Mouse (Mus musculus): ENCODE results near the gene 4931440F15Rik. TPM values are rescaled to one million over a fixed set of nuclear protein-coding genes. Genes with fewer than 3 reads are reported as not detected.
"Not testable (repeated sequence)": the region's sequence is repeated elsewhere in the genome, so short reads cannot be mapped to it uniquely, and the experiment has no call there.

The 4931440F15Rik gene
- polyA plus RNA-seq (2015; fragmentation: Nextera tagmentation; extraction: Ambion mirVana) = 0.08 and 0.15 TPM in 2 replicates

GRCm38 (mm10) chr11:29825271-29825718 lies at the start of gene 4931440F15Rik:
4931440F15Rik (minus strand) TSS chr11:29825668.
- ATAC-seq (ENCODE audit: low read depth) = 0 out of 2 replicates have a peak, but pooled peaks have one; percentile 16
- H3K36me3 ChIP-seq (ENCODE audit: control insufficient read depth, insufficient read depth, low read length); H3K27me3 ChIP-seq (ENCODE audit: control insufficient read depth, insufficient read depth, low read depth, low read length); H3K27ac ChIP-seq (ENCODE audit: low read length); H3K9ac ChIP-seq (ENCODE audit: low read length); H3K4me1 ChIP-seq (replicated peaks; ENCODE audit: control insufficient read depth, insufficient read depth, low read length); H3K9me3 ChIP-seq (ENCODE audit: control insufficient read depth, low read length): not testable (repeated sequence)
- Histone ChIP-seq H3K4me2 (ENCODE audit: low read depth, low read length) (peak within 1 kb of the TSS; percentile 54), H3K4me3 (ENCODE audit: low read length) (peak within 1 kb of the TSS; percentile 25)
- WGBS = 22% methylated on average over 21 of the region's 21 CpGs

GRCm38 (mm10) chr11:29874781-29875180 lies 49.3 kb upstream of the 4931440F15Rik start:
- not testable (repeated sequence) for H3K4me1 ChIP-seq (replicated peaks; ENCODE audit: control insufficient read depth, insufficient read depth, low read length); H3K9ac ChIP-seq (ENCODE audit: low read length); H3K36me3 ChIP-seq (ENCODE audit: control insufficient read depth, insufficient read depth, low read length); ATAC-seq (ENCODE audit: low read depth); H3K9me3 ChIP-seq (ENCODE audit: control insufficient read depth, low read length); H3K27me3 ChIP-seq (ENCODE audit: control insufficient read depth, insufficient read depth, low read depth, low read length); H3K4me3 ChIP-seq (ENCODE audit: low read length); H3K4me2 ChIP-seq (ENCODE audit: low read depth, low read length); H3K27ac ChIP-seq (ENCODE audit: low read length)
- 90% methylated on average over 1 of the region's 1 CpGs for WGBS

- ATAC-seq (ENCODE audit: low read depth) = no peak
- Histone ChIP-seq H3K9ac (ENCODE audit: low read length) (no peak overlapping the region), H3K27ac (ENCODE audit: low read length) (no peak overlapping the region), H3K4me1 (replicated peaks; ENCODE audit: control insufficient read depth, insufficient read depth, low read length) (no peaks in the 10 kb centered on the region), H3K36me3 (ENCODE audit: control insufficient read depth, insufficient read depth, low read length) (no peaks in the 10 kb centered on the region), H3K4me2 (ENCODE audit: low read depth, low read length) (no peak overlapping the region), H3K9me3 (ENCODE audit: control insufficient read depth, low read length) (no peaks in the 10 kb centered on the region), H3K27me3 (ENCODE audit: control insufficient read depth, insufficient read depth, low read depth, low read length) (no peaks in the 10 kb centered on the region), H3K4me3 (ENCODE audit: low read length) (no peak overlapping the region)
- 89% methylated on average over 2 of the region's 2 CpGs for WGBS
These were observed 44.7 kb upstream of the 4931440F15Rik start for GRCm38 (mm10) chr11:29870174-29870573.

- no peak for ATAC-seq (ENCODE audit: low read depth)
- Histone ChIP-seq H3K27me3 (ENCODE audit: control insufficient read depth, insufficient read depth, low read depth, low read length) (no peaks in the 10 kb centered on the region), H3K27ac (ENCODE audit: low read length) (no peak overlapping the region), H3K9me3 (ENCODE audit: control insufficient read depth, low read length) (no peaks in the 10 kb centered on the region), H3K4me2 (ENCODE audit: low read depth, low read length) (no peak overlapping the region), H3K4me1 (replicated peaks; ENCODE audit: control insufficient read depth, insufficient read depth, low read length) (no peaks in the 10 kb centered on the region), H3K36me3 (ENCODE audit: control insufficient read depth, insufficient read depth, low read length) (no peaks in the 10 kb centered on the region), H3K9ac (ENCODE audit: low read length) (no peak overlapping the region), H3K4me3 (ENCODE audit: low read length) (no peak overlapping the region)
These were observed 38.8 kb upstream of the 4931440F15Rik start for GRCm38 (mm10) chr11:29864269-29864668.

GRCm38 (mm10) chr11:29861750-29862397 lies 36.4 kb upstream of the 4931440F15Rik start:
- ATAC-seq (ENCODE audit: low read depth) = no peak
- Histone ChIP-seq H3K27me3 (ENCODE audit: control insufficient read depth, insufficient read depth, low read depth, low read length) (no peaks in the 10 kb centered on the region), H3K9me3 (ENCODE audit: control insufficient read depth, low read length) (no peaks in the 10 kb centered on the region), H3K9ac (ENCODE audit: low read length) (no peak overlapping the region), H3K4me1 (replicated peaks; ENCODE audit: control insufficient read depth, insufficient read depth, low read length) (no peaks in the 10 kb centered on the region), H3K4me2 (ENCODE audit: low read depth, low read length) (no peak overlapping the region), H3K4me3 (ENCODE audit: low read length) (no peak overlapping the region), H3K27ac (ENCODE audit: low read length) (no peak overlapping the region), H3K36me3 (ENCODE audit: control insufficient read depth, insufficient read depth, low read length) (no peaks in the 10 kb centered on the region)
- WGBS = 55% methylated on average over 2 of the region's 2 CpGs

- no peak overlapping the region for H3K9ac ChIP-seq (ENCODE audit: low read length)
- H3K4me3 ChIP-seq (ENCODE audit: low read length) = no peak overlapping the region
- no peaks in the 10 kb centered on the region for H3K27me3 ChIP-seq (ENCODE audit: control insufficient read depth, insufficient read depth, low read depth, low read length)
- WGBS = 84% methylated on average over 2 of the region's 2 CpGs
- no peaks in the 10 kb centered on the region for H3K36me3 ChIP-seq (ENCODE audit: control insufficient read depth, insufficient read depth, low read length)
- no peak overlapping the region for H3K4me2 ChIP-seq (ENCODE audit: low read depth, low read length)
- no peaks in the 10 kb centered on the region for H3K9me3 ChIP-seq (ENCODE audit: control insufficient read depth, low read length)
- ATAC-seq (ENCODE audit: low read depth) = no peak
- no peak overlapping the region for H3K27ac ChIP-seq (ENCODE audit: low read length)
- H3K4me1 ChIP-seq (replicated peaks; ENCODE audit: control insufficient read depth, insufficient read depth, low read length) = no peaks in the 10 kb centered on the region
These were observed 35.6 kb upstream of the 4931440F15Rik start for GRCm38 (mm10) chr11:29861040-29861439.

- Histone ChIP-seq H3K4me3 (ENCODE audit: low read length) (no peak overlapping the region), H3K27me3 (ENCODE audit: control insufficient read depth, insufficient read depth, low read depth, low read length) (no peaks in the 10 kb centered on the region), H3K36me3 (ENCODE audit: control insufficient read depth, insufficient read depth, low read length) (no peaks in the 10 kb centered on the region), H3K9me3 (ENCODE audit: control insufficient read depth, low read length) (no peaks in the 10 kb centered on the region), H3K9ac (ENCODE audit: low read length) (no peak overlapping the region), H3K4me2 (ENCODE audit: low read depth, low read length) (no peak overlapping the region), H3K27ac (ENCODE audit: low read length) (no peak overlapping the region), H3K4me1 (replicated peaks; ENCODE audit: control insufficient read depth, insufficient read depth, low read length) (0 out of 2 replicates have a peak, but pooled peaks cover 2% of the 10 kb centered on the region)
- no peak for ATAC-seq (ENCODE audit: low read depth)
- 86% methylated on average over 3 of the region's 3 CpGs for WGBS
These were observed 15.2 kb upstream of the 4931440F15Rik start for GRCm38 (mm10) chr11:29840606-29841227.

GRCm38 (mm10) chr11:29839781-29840180 lies 14.3 kb upstream of the 4931440F15Rik start:
- H3K4me3 ChIP-seq (ENCODE audit: low read length) = no peak overlapping the region
- H3K9me3 ChIP-seq (ENCODE audit: control insufficient read depth, low read length) = no peaks in the 10 kb centered on the region
- no peaks in the 10 kb centered on the region for H3K36me3 ChIP-seq (ENCODE audit: control insufficient read depth, insufficient read depth, low read length)
- no peak overlapping the region for H3K9ac ChIP-seq (ENCODE audit: low read length)
- H3K4me2 ChIP-seq (ENCODE audit: low read depth, low read length) = no peak overlapping the region
- ATAC-seq (ENCODE audit: low read depth) = peak; percentile 86
- 0 out of 2 replicates have a peak, but pooled peaks cover 2% of the 10 kb centered on the region for H3K4me1 ChIP-seq (replicated peaks; ENCODE audit: control insufficient read depth, insufficient read depth, low read length)
- peak overlapping the region; percentile 17; the same call in 1 of the 2 replicates for H3K27ac ChIP-seq (ENCODE audit: low read length)
- 30% methylated on average over 3 of the region's 3 CpGs for WGBS
- no peaks in the 10 kb centered on the region for H3K27me3 ChIP-seq (ENCODE audit: control insufficient read depth, insufficient read depth, low read depth, low read length)

GRCm38 (mm10) chr11:29837066-29837465 lies 11.6 kb upstream of the 4931440F15Rik start:
- Histone ChIP-seq H3K9me3 (ENCODE audit: control insufficient read depth, low read length) (no peaks in the 10 kb centered on the region), H3K27me3 (ENCODE audit: control insufficient read depth, insufficient read depth, low read depth, low read length) (no peaks in the 10 kb centered on the region), H3K4me2 (ENCODE audit: low read depth, low read length) (no peak overlapping the region), H3K9ac (ENCODE audit: low read length) (no peak overlapping the region), H3K4me1 (replicated peaks; ENCODE audit: control insufficient read depth, insufficient read depth, low read length) (0 out of 2 replicates have a peak, but pooled peaks cover 2% of the 10 kb centered on the region), H3K4me3 (ENCODE audit: low read length) (no peak overlapping the region), H3K36me3 (ENCODE audit: control insufficient read depth, insufficient read depth, low read length) (no peaks in the 10 kb centered on the region), H3K27ac (ENCODE audit: low read length) (no peak overlapping the region)
- ATAC-seq (ENCODE audit: low read depth) = no peak
